Mouse (Mus musculus) layer of hippocampus, adult 11-12 months (tissue): ENCODE results near the gene Dip2b.

Experiments used
- DNase-seq: peaks from one replicate; pipeline ENCODE4 v3.0.0; 2022; ENCODE audit warnings: low spot score

Dip2b gene

DNA sequence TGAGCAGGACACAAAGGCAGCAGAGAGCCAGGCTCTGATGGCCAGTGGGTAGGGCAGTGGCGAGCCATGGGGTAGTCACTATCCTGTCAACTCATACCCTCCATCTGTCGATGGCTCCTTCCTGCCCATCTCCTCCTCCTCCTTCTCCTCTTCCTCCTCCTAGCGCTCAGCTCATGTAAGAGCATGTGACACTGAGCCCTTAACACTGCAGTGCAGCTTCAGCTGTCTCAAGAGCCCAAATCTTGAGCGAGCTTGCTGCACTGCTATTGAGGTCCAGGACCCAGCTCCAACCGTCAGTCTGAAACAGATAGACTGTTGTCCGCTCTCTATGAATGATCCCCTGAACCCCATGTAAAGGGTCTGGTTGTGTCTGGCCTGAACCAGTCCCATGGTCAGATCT is 141.2 kb downstream of the Dip2b start:
- DNase-seq: no peak

DNA sequence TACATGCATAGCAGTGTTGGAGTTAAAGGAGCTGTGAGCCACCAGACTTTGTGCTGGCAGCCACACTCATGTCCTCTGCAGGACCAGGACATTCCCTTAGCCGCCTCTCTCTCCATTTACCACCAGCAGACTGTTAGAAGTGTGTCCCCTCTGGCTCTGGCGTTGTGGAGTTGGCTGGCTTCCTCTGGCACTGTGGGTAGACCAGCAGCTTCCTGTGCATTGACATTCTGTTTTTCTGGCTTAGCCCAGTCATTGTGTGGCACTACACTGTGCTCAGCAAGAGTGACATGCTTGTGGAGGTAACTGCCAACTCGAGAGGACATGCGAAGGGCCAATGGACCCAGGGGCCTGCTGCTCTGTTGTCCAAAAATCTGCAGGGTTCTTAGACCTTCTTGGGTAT is 141.8 kb downstream of the Dip2b start:
- DNase-seq: no peak

DNA sequence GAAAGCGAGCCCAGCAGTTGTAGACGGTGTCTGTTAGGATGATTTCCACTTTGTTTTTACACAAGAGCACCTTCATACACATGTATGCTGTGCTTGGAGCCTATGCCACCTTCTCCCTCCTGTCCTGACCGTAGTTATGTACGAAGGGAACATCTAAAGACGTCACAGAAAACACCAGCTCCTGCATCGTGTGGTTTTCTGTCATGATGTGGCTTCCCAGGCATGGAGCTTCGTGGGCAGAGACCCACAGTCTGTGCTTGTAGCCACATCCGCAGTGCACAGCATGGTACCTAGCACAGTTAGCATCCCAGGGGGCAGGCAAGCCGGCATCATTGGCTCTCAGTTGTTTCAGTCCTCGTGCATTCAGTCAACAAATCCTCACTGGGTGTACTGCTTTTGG is 143.4 kb downstream of the Dip2b start:
- DNase-seq: no peak

DNA sequence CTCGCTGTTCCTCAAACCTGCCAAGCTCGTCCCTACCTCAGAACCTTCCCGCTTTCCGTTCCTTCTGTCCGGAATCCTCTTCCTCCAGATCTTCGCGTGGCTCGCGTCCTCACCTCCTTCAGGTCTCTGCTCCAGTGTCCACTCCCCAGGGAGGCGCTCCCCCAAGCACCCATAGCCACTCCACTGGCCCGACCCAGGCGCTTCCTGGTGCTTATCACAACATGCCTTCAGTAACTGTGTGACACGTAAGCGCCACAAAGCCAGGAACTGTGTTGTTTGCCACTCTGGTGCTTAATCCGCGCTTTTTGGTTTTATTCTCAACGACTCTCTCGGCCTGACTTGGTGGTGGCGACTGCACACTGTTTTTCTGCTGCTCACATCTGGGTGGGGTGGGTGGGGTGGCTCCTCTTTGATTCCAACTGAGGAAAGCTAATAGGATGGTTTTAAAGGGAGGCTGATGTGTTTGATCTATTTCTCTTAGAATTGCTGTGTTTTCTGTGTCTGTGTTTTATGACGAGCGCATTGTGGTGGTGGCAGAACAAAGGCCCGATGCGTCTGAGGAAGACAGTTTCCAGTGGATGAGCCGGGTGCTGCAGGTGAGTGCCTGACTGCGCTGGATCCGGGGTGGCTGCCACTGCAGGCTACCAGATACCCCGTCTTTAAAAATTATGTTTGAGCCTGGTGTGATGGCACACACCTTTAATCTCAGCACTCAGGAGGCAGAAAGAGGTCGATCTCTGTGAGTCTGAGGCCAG is 144.2 kb downstream of the Dip2b start:
- DNase-seq: no peak

DNA sequence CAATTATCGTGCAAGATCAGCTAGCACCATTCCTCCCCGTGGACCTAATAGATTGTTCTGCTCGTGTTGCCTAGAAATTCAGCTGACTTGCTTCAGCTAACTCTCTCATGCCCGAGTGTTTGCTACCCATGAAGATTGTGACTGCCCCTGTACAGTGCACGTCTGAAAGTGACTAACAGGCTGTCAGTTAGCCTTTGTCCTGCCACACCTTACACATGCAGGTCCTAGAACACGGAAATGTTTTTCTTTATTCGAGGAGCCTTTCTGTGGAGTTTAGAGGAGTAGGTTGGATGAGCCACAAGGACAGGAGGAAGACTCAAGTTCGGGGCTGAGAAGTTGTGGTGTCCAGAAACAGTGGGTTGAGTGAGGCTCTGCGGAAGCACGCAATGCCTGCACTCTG is 145.0 kb downstream of the Dip2b start:
- DNase-seq: no peak

DNA sequence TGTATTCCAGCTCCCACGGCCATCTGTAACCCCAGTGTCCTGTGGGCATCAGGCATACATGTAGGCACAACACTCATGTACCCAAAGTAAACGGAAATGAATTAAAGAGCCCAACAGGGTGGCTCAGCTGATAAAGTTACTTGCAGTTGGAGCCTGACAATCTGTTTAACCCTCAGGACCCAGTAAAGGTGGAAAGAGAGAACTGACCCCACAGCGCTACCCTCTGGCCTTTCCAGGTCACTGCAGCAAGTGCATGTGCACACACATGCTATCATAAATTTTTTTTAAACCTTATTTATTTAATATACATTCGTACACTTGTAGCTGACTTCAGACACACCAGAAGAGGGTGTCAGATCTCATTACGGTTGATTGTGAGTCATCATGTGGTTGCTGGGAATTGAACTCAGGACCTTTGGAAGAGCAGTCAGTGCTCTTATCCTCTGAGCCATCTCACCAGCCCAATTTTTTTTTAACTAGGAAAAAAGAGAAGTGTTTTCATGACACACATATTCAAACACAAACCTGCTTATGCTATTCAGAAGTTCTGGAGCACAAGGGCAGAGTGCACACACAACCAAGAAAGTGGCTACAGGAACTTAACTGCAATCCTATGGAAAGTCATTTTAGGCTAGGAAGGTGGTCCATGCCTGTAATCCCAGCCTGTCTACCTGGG is 146.5 kb downstream of the Dip2b start:
- DNase-seq: no peak

DNA sequence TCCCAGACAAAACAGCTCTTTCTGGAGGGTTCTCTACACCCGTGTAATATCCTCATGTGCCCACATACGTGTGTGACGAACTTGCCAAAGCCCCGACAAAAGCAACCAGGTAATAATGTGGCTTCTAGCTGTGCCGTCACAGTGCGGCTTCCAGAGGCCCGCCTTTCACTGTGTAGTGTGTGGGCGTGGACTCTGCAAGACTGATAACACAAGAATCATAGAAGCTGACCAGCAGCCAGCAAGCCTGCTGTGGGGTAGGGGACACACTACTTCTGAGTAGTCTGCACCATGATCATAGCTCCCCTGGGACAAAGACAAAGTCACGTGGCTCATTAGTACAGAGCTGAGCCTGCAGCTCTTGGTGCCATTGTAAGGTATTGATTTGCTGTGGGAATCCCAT is 147.8 kb downstream of the Dip2b start:
- DNase-seq: no peak

DNA sequence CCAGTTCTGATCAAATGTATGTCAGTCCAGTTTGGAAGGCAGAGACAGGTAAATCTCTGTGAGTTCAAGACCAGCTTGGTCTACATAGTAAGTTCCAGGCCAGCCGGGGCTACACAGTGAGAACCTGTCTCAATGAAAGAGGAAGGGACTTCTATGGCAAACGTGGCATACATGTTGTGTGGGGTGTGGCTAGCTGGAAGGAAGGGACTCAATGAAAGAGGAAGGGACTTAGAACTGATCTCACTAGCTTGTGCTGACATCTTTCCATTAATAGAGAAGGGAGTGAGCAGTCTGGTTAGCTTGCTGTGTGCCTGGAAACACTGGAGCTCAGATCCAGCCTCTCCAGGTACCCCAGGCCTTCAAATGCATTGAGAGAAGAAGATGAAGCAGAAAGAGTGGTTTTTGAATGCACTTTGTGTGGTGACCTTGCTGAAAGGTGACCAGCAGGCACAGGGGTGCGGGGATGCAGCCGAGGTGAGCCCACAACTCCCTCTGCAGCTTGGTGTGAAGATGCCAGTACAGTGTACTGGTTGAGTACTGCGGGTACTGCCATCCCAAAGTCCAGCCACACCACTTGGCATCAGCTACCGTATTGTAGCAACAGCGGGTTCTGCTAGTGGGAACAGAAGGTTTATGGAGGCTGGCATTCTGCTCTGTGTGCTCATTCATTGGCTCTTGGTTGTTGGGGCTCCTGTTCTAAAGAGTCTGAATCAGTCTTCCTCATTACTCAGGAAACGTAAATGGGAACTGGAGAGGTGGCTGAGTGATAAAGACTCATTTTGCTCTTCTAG is 148.6 kb downstream of the Dip2b start:
- DNase-seq: no peak

DNA sequence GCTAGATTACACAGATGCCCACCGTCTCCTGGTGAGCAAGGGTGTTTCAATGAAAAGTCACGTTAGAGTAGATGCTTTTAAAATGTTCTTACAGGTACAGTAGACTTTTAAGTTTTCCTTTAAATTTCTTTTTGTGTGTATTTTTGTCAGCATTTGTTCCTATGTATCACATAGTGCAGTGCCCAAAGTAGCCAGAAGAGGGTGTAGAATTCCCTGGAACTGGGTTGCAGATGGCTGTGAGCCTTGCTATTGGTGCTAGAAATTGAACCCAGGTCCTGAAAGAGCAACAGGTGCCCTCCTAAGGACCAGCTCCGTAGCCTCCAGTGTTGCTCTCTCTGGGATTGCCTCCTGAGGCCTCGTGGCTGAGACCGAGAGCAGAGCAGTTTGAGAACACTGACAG is 150.1 kb downstream of the Dip2b start:
- DNase-seq: no peak

DNA sequence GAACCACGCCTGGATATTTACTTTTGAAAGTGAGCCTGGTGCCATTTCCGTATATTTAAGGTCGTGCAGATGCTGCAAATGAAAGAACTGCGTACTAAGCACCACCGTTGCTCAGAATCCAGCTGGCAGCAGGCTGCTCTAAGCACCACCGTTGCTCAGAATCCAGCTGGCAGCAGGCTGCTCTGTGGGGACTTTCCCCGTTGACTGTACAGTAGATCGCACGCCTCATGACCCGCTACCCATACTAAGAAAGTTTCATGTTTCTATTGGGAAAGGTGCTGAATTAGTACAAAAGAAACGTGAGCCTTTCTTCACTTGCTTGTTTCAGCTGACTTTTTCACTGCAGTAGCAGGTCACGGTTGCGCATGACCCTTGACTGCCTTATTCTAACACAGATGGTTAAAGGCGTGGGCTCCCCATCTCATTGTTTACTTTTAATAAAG is 150.5 kb downstream of the Dip2b start:
- no peak for DNase-seq

DNA sequence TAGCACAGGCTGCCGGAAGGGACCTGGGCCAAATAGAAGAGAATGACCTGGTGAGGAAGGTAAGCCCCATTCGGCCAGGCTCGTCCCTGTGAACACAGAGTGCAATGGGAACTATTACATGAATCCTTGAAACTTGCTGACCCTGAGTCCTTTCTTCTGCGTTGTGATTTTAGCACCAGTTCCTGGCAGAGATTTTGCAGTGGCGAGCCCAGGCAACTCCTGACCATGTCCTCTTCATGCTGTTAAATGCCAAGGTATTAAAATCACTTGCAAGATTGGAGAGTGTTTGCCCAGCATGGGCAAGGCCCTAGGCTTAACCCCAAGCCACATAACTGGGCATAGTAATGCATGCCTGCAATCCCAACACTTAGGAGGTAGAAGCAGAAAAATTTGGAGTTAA is 151.6 kb downstream of the Dip2b start:
- DNase-seq: no peak

DNA sequence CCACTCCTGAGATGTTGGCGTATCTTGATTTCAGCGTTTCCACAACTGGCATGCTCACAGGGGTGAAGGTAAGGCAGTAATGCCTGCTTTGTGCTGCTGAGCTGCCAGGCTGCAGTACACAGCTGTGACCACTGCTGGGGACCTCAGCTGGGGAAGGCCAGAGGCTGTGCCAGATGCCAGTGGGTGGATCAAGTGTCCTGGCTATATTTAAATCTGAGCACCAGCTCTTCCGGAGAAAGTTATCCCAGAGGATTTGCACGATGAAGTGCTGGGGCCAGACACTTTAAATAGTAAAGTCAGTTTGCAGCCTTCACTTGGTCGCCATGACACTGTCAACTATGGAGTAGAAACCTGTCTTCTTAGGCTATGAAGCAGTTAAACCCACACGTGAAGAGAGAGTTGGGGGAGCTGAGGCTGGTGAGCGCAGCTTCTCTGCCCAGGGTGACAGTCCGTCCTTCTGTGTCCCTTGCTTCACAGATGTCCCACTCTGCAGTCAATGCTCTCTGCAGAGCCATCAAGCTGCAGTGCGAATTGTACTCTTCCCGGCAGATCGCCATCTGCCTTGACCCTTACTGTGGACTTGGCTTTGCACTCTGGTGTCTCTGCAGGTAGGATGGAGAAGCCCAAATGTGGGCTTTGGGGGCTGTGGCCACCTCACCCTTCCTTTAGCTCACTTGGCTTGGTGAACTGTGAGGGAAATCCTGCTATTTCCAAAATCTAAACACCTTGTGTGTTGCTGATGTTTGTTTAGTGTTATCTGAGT is 160.7 kb downstream of the Dip2b start:
- DNase-seq: no peak

DNA sequence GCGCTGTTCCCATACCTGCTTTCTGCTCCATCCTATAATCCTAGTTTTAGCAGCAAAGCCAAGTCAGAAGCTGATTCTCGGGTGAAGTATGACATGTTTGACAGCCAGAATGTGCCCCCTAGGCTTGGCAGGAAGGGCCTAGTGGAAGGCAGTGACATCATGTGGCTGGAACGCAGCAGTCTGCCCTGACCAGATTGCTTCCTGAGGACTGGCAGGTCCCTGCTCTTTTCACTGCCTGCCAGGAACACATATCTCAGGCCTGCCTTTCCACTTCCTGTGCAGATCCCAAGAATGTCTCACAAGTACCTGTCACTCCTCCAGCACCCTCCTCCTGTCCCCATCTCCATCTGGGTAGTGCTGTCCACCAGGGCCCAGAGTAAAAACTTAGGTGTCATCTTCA is 161.3 kb downstream of the Dip2b start:
- DNase-seq: no peak

DNA sequence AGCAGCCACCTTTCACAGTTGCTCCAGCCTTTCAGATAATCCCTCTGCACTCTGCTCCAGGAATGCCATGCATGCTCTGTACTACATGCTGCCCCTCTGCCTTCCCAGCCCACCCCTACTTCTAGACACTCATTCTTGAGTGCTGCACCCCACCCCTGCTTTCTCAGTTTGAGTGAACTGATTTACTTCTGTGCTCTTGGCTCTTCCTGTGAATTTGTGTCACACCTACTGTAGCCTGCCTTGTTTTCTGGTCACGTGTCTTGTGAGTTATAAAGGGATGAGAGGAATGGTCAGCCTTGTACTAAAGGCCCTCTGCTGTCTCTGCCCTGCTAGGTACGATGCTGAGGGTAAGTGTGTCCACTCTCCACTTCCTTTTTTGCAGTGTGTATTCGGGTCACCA is 163.3 kb downstream of the Dip2b start:
- no peak for DNase-seq

DNA sequence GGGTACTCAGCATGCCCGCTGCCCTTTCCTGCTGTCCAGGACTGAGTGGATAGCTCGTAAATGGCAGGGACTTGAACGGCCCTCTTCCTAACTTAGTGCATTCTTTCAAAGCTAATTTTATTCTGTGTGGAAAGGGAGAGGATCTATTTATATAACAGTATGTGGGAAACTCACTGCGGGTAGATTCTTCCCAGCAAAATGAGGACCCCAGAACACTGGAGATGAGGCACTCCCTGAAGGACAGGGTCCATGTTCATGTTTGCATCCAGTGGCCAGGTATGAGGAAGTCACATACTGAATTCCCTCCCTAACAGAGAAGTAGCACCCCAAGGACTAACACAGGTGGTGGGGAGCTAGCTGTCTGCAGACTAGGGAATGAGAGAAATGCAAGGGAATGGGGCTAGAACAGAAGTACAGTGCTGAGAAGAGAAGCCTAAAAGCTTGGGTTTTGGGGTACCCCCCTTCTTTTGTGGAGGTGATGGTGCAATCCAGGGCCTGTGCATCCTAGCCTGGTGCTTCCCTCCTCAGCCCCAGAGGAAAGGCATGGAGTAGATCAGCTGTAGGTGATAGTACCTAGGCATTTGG is 164.1 kb downstream of the Dip2b start:
- no peak for DNase-seq

DNA sequence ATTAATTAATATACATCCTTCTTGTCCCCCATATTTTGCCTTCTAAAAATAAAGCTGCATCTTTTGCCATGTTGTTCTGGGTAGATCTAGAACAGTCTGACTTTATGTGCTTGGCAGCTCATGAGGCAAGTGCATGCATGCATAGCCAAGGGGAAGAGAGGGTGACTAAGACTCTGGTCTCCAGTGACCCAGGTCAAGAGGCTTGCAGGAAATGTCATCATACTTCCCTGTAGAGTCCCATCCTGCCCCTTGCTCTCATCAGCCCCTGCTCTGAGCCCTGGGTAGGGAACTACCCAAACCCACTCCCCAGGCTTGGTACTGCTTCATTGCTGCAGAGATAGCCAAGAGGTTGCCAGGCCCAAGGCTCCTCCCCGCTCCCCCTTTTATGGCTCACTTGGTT is 166.1 kb downstream of the Dip2b start:
- DNase-seq: no peak

DNA sequence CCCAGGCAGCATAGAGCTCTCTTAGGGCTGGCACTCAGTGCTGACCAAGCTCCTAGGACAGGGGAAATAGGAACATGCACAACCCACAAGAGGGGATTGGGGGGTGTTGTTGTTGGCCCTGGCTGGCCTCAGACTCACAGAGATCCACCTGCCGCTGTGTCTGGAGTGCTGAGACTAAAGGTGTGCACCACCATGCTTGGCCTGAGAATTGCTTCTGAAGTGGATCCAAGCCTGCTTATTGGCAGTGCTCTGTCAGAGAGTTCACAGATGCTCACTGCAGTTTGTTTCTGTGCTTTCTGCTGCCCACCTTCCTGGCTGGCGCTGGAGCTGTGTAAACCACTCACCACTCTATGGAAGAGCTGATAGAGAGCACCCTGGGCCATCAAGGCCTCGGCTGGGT is 171.5 kb downstream of the Dip2b start:
- DNase-seq: no peak

DNA sequence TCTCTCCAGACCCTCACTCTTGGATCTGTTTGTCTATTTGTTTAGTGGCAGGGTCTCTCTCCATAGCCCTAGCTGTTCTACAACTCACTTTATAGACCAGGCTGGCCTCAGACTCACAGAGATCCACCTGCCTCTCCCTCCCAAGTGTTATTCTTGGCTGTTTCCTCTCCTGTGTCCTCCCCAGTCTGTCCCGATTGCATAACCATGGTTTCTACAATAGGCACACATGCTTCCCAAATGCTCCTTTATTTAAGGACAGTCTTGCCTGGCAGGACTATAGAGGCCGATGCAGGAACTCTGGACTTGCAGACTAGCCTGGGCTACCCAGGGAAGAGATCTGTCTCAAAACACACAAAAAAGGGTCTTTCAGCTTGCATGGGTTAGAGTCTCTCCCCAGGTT is 174.9 kb downstream of the Dip2b start:
- DNase-seq: no peak

DNA sequence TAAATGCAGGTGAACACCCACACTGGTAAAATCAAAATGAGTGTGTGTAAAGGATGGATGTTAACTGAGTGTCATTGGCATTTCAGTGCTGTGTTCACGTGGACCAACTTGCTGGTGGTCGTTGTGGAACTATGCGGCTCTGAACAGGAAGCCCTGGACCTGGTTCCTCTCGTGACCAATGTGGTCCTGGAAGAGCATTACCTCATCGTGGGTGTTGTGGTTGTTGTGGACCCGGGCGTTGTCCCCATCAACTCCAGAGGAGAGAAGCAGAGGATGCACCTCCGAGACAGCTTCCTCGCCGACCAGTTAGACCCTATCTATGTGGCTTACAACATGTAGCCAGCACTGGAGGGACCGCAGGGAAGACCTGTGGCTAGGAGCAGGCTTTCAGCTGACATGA is 176.6 kb downstream of the Dip2b start:
- DNase-seq: no peak

DNA sequence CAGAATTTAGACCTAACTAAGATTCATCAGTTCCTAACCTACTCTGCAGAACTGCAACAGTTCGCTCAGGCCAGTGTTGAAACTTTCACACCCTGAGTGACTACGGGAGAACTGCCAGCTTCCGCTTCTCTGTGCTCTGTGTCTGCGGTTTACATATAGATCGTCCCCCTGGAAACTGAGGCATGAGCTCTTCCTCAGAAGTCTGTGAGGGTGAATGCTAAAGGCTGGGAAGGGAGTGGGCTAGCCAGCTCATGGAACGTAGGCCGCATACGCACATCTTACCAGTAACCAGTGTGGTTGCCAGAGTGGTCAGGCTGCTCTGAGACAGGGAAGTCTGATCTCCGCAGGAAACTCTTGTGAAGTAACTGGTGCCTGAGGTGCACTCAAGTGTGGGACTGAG is 177.7 kb downstream of the Dip2b start:
- DNase-seq: peak; percentile 59

DNA sequence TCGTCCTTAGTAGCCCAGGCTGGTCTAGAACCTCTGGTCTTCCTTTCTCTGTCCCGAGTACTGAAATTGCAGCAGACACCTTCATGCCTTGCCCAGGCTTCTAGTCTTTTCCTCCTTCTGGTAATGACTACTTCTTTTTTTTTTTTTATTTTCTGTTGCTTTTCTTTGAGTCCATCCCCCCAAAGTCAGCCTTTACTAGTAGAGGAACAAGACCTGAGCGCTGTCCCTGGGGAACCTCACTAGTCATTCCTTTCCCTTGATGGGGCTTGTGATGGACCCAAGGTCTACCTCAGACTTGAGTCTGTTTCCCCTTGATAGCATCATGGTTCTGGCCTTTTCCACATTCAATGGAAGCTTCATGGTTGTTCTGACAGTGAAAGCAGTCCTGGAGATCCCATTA is 179.6 kb downstream of the Dip2b start:
- no peak for DNase-seq

DNA sequence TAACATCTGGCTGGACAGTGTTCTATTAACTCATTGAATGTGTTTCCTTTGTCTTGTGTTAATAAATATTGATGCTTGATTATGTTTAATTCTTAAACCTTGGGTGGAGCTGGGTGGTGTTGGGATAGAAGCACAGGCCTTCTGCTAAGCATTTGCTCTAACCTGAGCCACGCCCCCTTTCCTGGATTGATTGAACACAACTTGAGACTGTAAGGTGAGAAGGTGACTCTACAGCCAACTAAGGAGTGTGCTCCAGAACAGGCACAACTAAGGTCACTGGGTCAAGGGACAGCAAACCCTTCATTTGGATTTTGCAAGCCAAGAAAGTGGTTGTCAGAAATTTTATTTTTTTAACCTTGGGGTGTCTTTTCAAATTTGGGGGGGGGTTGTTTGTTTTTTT is 180.9 kb downstream of the Dip2b start:
- DNase-seq: no peak
